Mouse (Mus musculus) embryonic stem cell, embryonic (primary cell): Measurements from ENCODE around the gene Fbxl14.

Source experiments
- CTCF ChIA-PET, 4 experiments: fragments of 300-600 bp in 2 of 4; fragments of 350-600 bp in 2 of 4; sonication (Branson Sonifier 250); formaldehyde crosslinking; loops; one replicate each; lab custom pipeline; 2022; ENCODE audit warnings: inconsistent platforms in 2 of 4; lab: Charles Lee
- POLR2A ChIA-PET, 4 experiments: fragments of 300-600 bp in 2 of 4; fragments of 350-600 bp in 2 of 4; sonication (Branson Sonifier 250); formaldehyde crosslinking; loops; one replicate each; lab custom pipeline; 2022; ENCODE audit warnings: antibody characterized with exemption in 4 of 4, inconsistent platforms in 1 of 4; lab: Charles Lee

Gene Fbxl14

DNA sequence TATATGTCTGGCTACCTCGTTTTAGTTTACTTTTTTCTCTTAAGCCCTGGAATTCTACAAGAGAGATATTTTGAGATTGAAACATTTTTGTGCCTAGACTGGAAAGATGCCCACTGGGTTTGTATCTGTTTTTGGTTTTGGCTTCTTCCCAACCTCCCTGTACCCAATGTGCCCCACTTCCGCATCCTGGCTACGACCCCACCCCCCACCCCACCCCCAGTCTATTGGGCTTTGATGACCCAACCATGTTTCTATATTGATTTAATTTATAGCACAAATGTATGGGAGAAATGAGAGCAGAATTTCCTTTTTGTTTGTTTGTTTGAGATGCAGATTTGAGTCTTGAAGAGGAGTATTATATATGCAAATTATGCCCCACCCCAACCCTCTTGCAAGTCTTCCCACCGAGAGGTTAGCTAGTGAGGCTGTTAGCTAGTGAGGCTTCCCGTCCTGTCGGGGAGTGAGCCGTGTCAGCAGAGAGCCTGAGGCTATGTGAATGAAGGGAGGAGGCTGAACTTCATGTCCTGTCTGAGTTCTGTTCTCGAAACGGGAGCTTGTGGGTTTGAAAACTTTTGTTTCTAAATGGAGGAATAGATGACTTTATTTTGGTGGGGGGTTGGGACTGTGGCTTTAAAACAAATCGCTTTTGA, 2.4 kb downstream of the Fbxl14 start:
- ChIA-PET CTCF (interaction anchor here in 3 of 4 experiments (0.5 to 3.2 kb wide), 8 partner anchors 10 to 820 kb away, joined by 3 to 11 read pairs (median 6); partner anchors contain the start of gene Wnt5b (in 1 of the 3)), POLR2A (interaction anchor here in 3 of 4 experiments (0.6 to 2.4 kb wide), 7 partner anchors 10 to 367 kb away, joined by 3 to 7 read pairs (median 4); partner anchors contain the start of gene Wnt5b (in 1 of the 3))

- ChIA-PET POLR2A (interaction anchor here in 3 of 4 experiments (0.5 to 2.4 kb wide), 7 partner anchors 11 to 138 kb away, joined by 3 to 7 read pairs (median 3); no protein-coding TSS in a partner anchor), CTCF (interaction anchor here in 3 of 4 experiments (0.5 to 3.2 kb wide), 16 partner anchors 11 to 1130 kb away, joined by 3 to 12 read pairs (median 4); partner anchors contain the start of gene Wnt5b (in 1 of the 3))
Observed at GRCm38 (mm10) chr6:119482958-119483600, 3.6 kb downstream of the Fbxl14 start.

- POLR2A ChIA-PET, result interaction anchor here in 3 of 4 experiments (0.6 to 1.6 kb wide), 9 partner anchors 10 to 702 kb away, joined by 3 to 5 read pairs (median 3); no protein-coding TSS in a partner anchor
- CTCF ChIA-PET, result interaction anchor here (0.6 to 4.0 kb wide), 12 partner anchors 13 to 1628 kb away, joined by 3 to 15 read pairs (median 3); no protein-coding TSS in a partner anchor
Observed at GRCm38 (mm10) chr6:119485486-119485885, 6.0 kb downstream of the Fbxl14 start.

GRCm38 (mm10) chr6:119486381-119487084, 7.1 kb downstream of the Fbxl14 start:
- CTCF ChIA-PET, result interaction anchor here (0.6 to 4.0 kb wide), 9 partner anchors 14 to 711 kb away, joined by 3 to 15 read pairs (median 4); no protein-coding TSS in a partner anchor
- POLR2A ChIA-PET, result interaction anchor here in 2 of 4 experiments (0.5 to 1.6 kb wide), 7 partner anchors 9 to 79 kb away, joined by 3 to 5 read pairs (median 3); no protein-coding TSS in a partner anchor

GRCm38 (mm10) chr6:119487085-119487458, 7.6 kb downstream of the Fbxl14 start:
- POLR2A ChIA-PET, result interaction anchor here in 1 of 4 experiments (0.6 kb wide), 1 partner anchor 820 kb away, joined by 5 read pairs; no protein-coding TSS in a partner anchor
- CTCF ChIA-PET, result interaction anchor here in 2 of 4 experiments (1.5 to 4.0 kb wide), 2 partner anchors 14 to 15 kb away, joined by 3 to 15 read pairs; no protein-coding TSS in a partner anchor

- CTCF ChIA-PET, result interaction anchor here in 2 of 4 experiments (1.5 to 4.0 kb wide), 2 partner anchors 15 to 16 kb away, joined by 3 to 15 read pairs; no protein-coding TSS in a partner anchor
- POLR2A ChIA-PET, result interaction anchor here in 1 of 4 experiments (0.6 kb wide), 1 partner anchor 819 kb away, joined by 5 read pairs; no protein-coding TSS in a partner anchor
Observed at GRCm38 (mm10) chr6:119487619-119488018, 8.2 kb downstream of the Fbxl14 start.

- CTCF ChIA-PET, result interaction anchor here in 2 of 4 experiments (0.8 to 2.9 kb wide), 4 partner anchors 65 to 710 kb away, joined by 3 to 7 read pairs (median 6); no protein-coding TSS in a partner anchor
- POLR2A ChIA-PET, result no interaction called here
Observed at GRCm38 (mm10) chr6:119489765-119490164, 10.3 kb downstream of the Fbxl14 start.

DNA sequence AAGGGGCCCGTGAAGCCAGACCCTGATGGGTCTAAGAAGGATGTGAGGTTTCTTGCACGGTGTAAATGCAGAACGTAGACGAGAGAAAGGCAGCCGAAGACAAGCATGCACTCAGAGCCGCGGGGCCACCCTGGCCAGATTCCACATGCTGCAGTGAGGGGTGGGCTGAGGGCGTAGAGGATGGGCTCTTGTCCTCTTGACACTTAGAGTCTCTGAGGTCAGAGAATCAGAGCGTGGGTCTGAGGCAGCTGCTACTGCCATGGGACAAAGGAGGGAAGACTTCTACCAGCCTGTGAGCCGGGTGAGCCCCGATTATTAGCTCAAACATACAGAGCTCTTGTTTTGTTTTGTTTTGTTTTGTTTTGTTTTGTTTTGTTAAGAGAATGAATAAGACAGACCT, 11.1 kb downstream of the Fbxl14 start:
- ChIA-PET POLR2A (no interaction called here), CTCF (interaction anchor here in 3 of 4 experiments (0.5 to 2.9 kb wide), 7 partner anchors 9 to 709 kb away, joined by 3 to 7 read pairs (median 3); no protein-coding TSS in a partner anchor)

DNA sequence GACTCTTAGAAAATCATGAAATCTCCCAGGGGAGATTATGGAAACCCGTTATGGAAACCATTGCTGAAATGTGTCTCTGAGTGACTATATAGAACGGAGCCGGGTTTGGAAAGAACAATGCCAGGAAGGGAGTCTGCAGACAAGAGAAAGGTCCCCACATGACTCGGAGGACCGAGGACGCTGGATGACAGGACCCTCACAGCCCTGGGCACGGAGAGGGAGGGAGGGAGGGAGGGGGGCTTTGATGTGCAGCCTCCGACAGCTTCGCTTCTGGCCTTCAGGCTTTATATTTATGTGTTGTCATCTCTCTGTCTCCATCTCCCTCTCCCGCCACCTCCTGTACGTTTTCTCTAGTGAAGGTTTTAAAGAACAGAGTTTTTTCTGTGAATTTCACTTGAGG, 11.5 kb downstream of the Fbxl14 start:
- CTCF ChIA-PET, result interaction anchor here in 2 of 4 experiments (0.5 to 2.9 kb wide), 2 partner anchors 23 to 709 kb away, joined by 3 to 7 read pairs; no protein-coding TSS in a partner anchor
- POLR2A ChIA-PET, result no interaction called here

- POLR2A ChIA-PET, result no interaction called here
- CTCF ChIA-PET, result interaction anchor here in 1 of 4 experiments (0.6 kb wide), 1 partner anchor 164 kb away, joined by 3 read pairs; no protein-coding TSS in a partner anchor
Observed at GRCm38 (mm10) chr6:119491997-119492629, 12.6 kb downstream of the Fbxl14 start.

DNA sequence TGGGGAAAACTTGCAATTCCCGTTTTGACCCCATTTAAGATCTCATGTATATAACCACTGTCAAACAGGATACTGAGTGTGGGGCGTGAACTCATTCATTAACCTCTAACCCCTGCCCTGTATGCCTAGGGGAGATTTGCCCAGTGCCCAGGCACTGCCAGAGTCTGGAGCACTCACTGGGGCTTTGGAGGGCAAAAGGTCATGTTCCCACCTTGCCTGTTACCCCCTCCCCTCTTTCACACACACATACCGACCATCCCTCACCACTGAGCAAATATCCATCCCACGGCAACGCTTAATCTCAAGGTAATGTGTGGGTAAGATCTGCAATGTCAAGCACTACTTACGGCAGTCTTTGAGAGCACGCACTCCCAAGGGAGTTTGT, 13.2 kb downstream of the Fbxl14 start:
- ChIA-PET POLR2A (no interaction called here), CTCF (interaction anchor here in 1 of 4 experiments (1.0 kb wide), 1 partner anchor 43 kb away, joined by 3 read pairs; no protein-coding TSS in a partner anchor)

DNA sequence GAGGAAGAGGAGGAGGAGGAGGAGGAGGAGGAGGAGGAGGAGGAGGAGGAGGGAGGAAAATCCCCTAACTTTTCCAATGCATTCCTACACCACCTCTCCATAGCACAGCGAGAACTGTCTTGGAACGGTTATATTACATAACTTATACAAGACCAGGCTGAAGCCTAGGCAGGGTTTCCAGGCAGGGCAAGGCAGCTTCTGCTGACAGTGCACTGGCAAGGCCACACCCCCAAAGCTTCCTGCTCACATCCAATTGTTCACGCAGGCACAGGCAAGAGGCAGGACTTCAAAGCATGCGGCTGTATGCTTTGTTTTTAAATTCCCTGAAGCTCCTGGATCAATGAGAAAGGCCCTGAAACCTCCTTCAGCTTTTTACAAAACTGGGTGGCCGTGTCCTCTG, 19.8 kb downstream of the Fbxl14 start:
- ChIA-PET CTCF (interaction anchor here in 3 of 4 experiments (0.8 to 1.1 kb wide), 3 partner anchors 9 to 55 kb away, joined by 3 to 19 read pairs (median 3); no protein-coding TSS in a partner anchor), POLR2A (interaction anchor here in 2 of 4 experiments (0.7 to 1.3 kb wide), 5 partner anchors 15 to 181 kb away, joined by 3 to 4 read pairs (median 3); partner anchors contain the start of gene Wnt5b (in 1 of the 2))

DNA sequence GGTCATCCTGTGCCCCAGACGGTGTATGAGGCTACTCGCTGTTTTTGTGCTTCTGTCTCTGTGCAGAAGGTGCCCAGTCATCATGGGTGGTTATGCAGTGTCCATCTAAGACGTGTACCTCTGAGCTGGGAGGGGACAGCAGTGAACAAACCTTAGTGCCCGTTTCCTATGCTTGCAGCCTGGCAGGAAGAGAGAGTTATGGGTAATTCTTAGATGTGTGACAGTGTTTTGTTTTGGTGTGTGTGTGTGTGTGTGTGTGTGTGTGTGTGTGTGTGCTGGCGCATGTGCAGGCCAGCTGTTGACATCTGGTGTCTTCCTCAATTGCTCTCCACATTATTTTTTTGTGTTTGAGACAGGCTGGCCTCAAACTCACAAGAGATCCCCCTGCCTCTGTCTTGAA, 20.6 kb downstream of the Fbxl14 start:
- POLR2A ChIA-PET, result interaction anchor here in 3 of 4 experiments (0.5 to 1.3 kb wide), 5 partner anchors 15 to 1645 kb away, joined by 3 to 4 read pairs (median 3); partner anchors contain the start of gene Wnt5b (in 1 of the 3)

DNA sequence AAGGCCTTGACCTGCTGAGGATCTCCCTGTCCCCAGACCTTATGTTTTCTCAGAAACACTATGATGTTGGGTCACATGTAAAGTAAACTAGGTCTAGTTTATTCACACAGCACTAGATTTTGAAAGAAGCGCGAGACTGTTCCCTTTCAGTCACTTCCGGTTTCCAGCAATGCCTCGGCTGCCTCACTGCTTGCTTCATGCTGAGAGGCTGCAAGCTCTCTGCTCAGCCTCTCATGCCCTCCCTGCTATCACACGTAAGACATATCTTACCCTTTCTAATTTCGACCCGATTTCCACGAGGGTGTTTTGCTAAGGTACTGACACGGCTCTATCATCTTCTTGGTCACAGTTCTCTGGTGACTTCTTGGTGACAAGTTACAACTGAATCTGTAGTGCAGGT, 22.6 kb downstream of the Fbxl14 start:
- ChIA-PET CTCF (interaction anchor here in 1 of 4 experiments (1.5 kb wide), 1 partner anchor 30 kb away, joined by 4 read pairs; no protein-coding TSS in a partner anchor), POLR2A (interaction anchor here in 1 of 4 experiments (0.5 to 1.4 kb wide), 2 partner anchors 40 to 350 kb away, joined by 3 to 4 read pairs; no protein-coding TSS in a partner anchor)

More for the DNA sequence above, 20.6 kb downstream of the Fbxl14 start:
- CTCF ChIA-PET, result interaction anchor here in 3 of 4 experiments (0.7 to 1.1 kb wide), 3 partner anchors 10 to 1237 kb away, joined by 3 to 5 read pairs (median 3); no protein-coding TSS in a partner anchor

GRCm38 (mm10) chr6:119504756-119505155, 25.3 kb downstream of the Fbxl14 start:
- ChIA-PET CTCF (interaction anchor here in 3 of 4 experiments (0.9 to 2.3 kb wide), 6 partner anchors 13 to 689 kb away, joined by 3 to 7 read pairs (median 4); no protein-coding TSS in a partner anchor), POLR2A (interaction anchor here in 2 of 4 experiments (1.0 to 1.9 kb wide), 8 partner anchors 9 to 398 kb away, joined by 3 to 6 read pairs (median 3); partner anchors contain the start of genes Fbxl14 (in 1 of the 2) and Rad52 (in 1 of the 2))

GRCm38 (mm10) chr6:119505525-119506225, 26.2 kb downstream of the Fbxl14 start:
- CTCF ChIA-PET, result interaction anchor here in 1 of 4 experiments (1.3 to 2.3 kb wide), 2 partner anchors 12 to 688 kb away, joined by 3 to 5 read pairs; no protein-coding TSS in a partner anchor
- POLR2A ChIA-PET, result interaction anchor here in 2 of 4 experiments (0.7 to 1.7 kb wide), 4 partner anchors 12 to 57 kb away, joined by 3 read pairs; no protein-coding TSS in a partner anchor
